Mouse (Mus musculus): ENCODE results near the gene Galnt12. TPM values are rescaled to one million over a fixed set of nuclear protein-coding genes. Genes with fewer than 3 reads are reported as not detected.

Gene Galnt12
- 3.1 TPM for polyA plus RNA-seq (2014; fragmentation: Illumina TruSeq; extraction: RNeasy Lipid Tissue Mini Kit (QIAGEN cat#74804))

DNA sequence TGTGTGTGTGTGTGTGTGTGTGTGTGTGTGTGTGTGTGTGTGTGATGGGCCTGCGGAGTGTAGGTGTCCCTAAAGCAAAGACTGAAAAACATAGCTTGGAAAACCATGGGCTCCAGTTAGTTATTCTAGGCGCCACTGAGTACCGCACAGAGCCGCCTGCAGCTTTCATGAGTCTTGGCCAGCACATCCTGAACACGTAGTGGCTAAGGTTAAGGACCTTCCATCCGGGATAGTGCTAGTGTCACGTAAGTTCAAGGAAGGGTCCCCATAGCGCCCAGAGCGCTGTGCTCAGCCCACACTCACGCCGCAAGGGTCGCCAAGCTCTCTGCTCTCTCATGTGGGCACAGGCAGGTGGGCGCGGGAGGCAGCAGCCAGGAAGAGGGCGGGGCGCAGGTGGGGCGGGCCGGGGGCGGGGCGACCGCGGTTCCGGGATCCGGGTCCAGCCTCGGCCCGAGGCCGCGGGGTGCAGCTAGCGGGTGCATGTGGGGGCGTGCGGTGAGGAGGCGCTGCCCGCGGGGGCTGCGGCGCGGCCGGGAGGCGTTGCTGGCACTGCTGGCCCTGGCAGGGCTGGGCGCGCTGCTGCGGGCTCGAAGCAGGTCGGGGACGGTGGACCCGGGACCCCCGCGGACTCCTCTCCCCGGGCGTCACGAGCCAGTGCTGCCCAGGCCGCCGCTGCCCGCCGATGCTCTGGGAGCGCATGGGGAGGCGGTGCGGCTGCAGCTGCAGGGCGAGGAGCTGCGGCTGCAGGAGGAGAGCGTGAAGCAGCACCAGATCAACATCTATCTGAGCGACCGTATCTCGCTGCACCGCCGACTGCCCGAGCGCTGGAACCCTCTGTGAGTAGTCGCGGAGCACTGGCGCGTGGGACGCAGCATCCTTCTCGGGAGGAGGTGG is at the start of gene Galnt12:
TSS of gene Galnt12 (plus strand) at position 417 of the 894 bp plus-strand sequence.

DNA sequence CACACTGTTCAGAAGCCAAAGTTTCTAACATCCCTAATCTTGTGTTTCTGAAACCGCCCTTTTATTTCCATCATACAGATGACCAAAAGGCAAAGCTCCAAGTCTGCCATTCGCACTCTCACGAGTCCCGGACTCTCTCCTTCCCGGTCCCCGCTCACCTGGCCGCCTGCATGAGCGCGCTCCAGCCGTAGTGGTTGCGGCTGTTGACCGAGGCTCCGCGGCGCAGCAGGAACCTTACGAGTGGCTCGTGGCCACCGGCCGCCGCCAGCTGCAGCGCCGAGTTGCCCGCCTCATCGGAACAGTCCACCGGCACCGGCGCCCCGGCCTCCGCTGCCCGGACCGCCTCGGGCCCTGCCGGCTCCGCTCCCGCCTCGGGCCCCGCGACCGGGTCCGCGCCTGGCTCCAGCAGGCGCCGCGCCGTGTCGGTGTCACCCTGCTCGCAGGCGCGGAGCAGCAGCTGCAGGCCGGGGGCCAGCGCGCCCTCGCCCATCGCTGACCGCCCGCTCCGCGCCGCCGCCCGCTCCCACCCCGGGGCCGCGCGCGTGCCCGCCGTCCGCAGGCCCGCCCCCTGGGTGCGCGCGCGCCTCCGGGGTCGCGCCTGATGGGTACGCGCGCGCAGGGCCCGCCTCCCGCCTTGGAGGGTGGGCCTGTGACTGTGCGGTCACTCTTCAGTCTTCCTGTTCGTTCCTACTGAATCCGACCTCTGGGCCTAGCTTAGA is 34.8 kb upstream of the Galnt12 start, which contains the start of gene Anks6:
TSS of gene Anks6 (minus strand) at position 637 of the 719 bp plus-strand sequence.

Other genes starting within 250 kb of the Galnt12 start
- 0.26 TPM for gene Gabbr2, start 100.0 kb upstream of the Galnt12 start, polyA plus RNA-seq (2014; fragmentation: Illumina TruSeq; extraction: RNeasy Lipid Tissue Mini Kit (QIAGEN cat#74804))
- not detected for gene Anks6, start 34.5 kb upstream of the Galnt12 start, polyA plus RNA-seq (2014; fragmentation: Illumina TruSeq; extraction: RNeasy Lipid Tissue Mini Kit (QIAGEN cat#74804))
- 59.2 TPM for gene Col15a1, start 116.3 kb downstream of the Galnt12 start, polyA plus RNA-seq (2014; fragmentation: Illumina TruSeq; extraction: RNeasy Lipid Tissue Mini Kit (QIAGEN cat#74804))

All from ovary, adult 10 weeks (tissue).